Mouse (Mus musculus) brain, embryonic 14.5 days (tissue): ENCODE results near the gene Gm49416. TPM values are rescaled to one million over a fixed set of nuclear protein-coding genes. Genes with fewer than 3 reads are reported as not detected.

Source experiments
- DNase-seq: peaks from one replicate; pipeline ENCODE4 v3.0.0-alpha.2; 2011; ENCODE audit warnings: low read depth
- CTCF ChIP-seq: fragments of 200-500 bp; IDR thresholded peaks from 2 replicates; pipeline ENCODE4 v1.5.1; 2012; ENCODE audit warnings: inconsistent platforms, mild to moderate bottlenecking, moderate library complexity, borderline replicate concordance; ENCODE audit not compliant: insufficient read depth, insufficient read length; ENCODE audit errors: extremely low read depth
- POLR2A ChIP-seq: fragments of 200-500 bp; IDR thresholded peaks from 2 replicates; pipeline ENCODE4 v1.6.1; 2012; ENCODE audit warnings: mild to moderate bottlenecking, inconsistent platforms, borderline replicate concordance; ENCODE audit not compliant: poor library complexity, insufficient read depth, insufficient read length, severe bottlenecking; ENCODE audit errors: extremely low read depth
- polyA plus RNA-seq: library from polyadenylated mRNA; depleted of rRNA; stranded (reverse); fragments of >200 nt; gene quantifications from 2 replicates; pipeline ENCODE4 v1.2.3, GENCODE M21; 2012; rRNA removed

Gene Gm49416
- 0.23 and 0.33 TPM in 2 replicates for polyA plus RNA-seq

- TF ChIP-seq POLR2A: peak; percentile 60; the same call in 1 of the 2 replicates
- TF ChIP-seq CTCF: no peak
- DNase-seq: peak; percentile 99
Observed at GRCm38 (mm10) chr19:8888511-8889385, at the start of gene Gm49416, which contains the start of gene 1810009A15Rik. TSS of gene Gm49416 (plus strand) at chr19:8888926. TSS of gene 1810009A15Rik (plus strand) at chr19:8888853.

- TF ChIP-seq POLR2A: peak; percentile 34; the same call in 1 of the 2 replicates
- no peak for TF ChIP-seq CTCF
- DNase-seq: peak; percentile 98
Observed at GRCm38 (mm10) chr19:8839103-8839907, 49.4 kb upstream of the Gm49416 start, which contains the start of gene Gng3. TSS of gene Gng3 (minus strand) at chr19:8839194.

GRCm38 (mm10) chr19:8839908-8840791, 48.6 kb upstream of the Gm49416 start:
- DNase-seq: peak; percentile 82
- no peak for TF ChIP-seq CTCF
- no peak for TF ChIP-seq POLR2A

- no peak for DNase-seq
- TF ChIP-seq CTCF (no peak), POLR2A (no peak)
Observed at GRCm38 (mm10) chr19:8841012-8841411, 47.7 kb upstream of the Gm49416 start.

- no peak for DNase-seq
- TF ChIP-seq CTCF: no peak
- TF ChIP-seq POLR2A: no peak
Observed at GRCm38 (mm10) chr19:8842961-8843360, 45.8 kb upstream of the Gm49416 start.

- TF ChIP-seq CTCF (peak; percentile 72; the same call in 1 of the 2 replicates), POLR2A (no peak)
- peak; percentile 85 for DNase-seq
Observed at GRCm38 (mm10) chr19:8844371-8845129, 44.2 kb upstream of the Gm49416 start.

GRCm38 (mm10) chr19:8848356-8848755, 40.4 kb upstream of the Gm49416 start:
- TF ChIP-seq POLR2A: no peak
- TF ChIP-seq CTCF: no peak
- no peak for DNase-seq

- peak; percentile 17 for DNase-seq
- TF ChIP-seq CTCF: no peak
- TF ChIP-seq POLR2A: no peak
Observed at GRCm38 (mm10) chr19:8850402-8850901, 38.3 kb upstream of the Gm49416 start, which contains the start of gene Lrrn4cl. TSS of gene Lrrn4cl (plus strand) at chr19:8850768.

GRCm38 (mm10) chr19:8851639-8852038, 37.1 kb upstream of the Gm49416 start:
- no peak for DNase-seq
- TF ChIP-seq POLR2A (no peak), CTCF (no peak)

- TF ChIP-seq CTCF (no peak), POLR2A (no peak)
- DNase-seq: no peak
Observed at GRCm38 (mm10) chr19:8852236-8852928, 36.3 kb upstream of the Gm49416 start.

GRCm38 (mm10) chr19:8853117-8853516, 35.6 kb upstream of the Gm49416 start:
- DNase-seq: no peak
- no peak for TF ChIP-seq POLR2A
